Mouse (Mus musculus): Measurements from ENCODE around the gene Poc5. TPM values are rescaled to one million over a fixed set of nuclear protein-coding genes. Genes with fewer than 3 reads are reported as not detected.

Poc5 gene
- 30.0 TPM for polyA plus RNA-seq (2014; fragmentation: Illumina TruSeq; extraction: RNeasy Lipid Tissue Mini Kit (QIAGEN cat#74804); ENCODE audit: low read depth, low replicate concordance)

GRCm38 (mm10) chr13:96388042-96388888 lies at the start of gene Poc5:
TSS of gene Poc5 (plus strand) at chr13:96388294.

Other genes starting within 250 kb of the Poc5 start
- 1.3 TPM for gene Ankdd1b, start 82.9 kb downstream of the Poc5 start, polyA plus RNA-seq (2014; fragmentation: Illumina TruSeq; extraction: RNeasy Lipid Tissue Mini Kit (QIAGEN cat#74804); ENCODE audit: low read depth, low replicate concordance)
- not detected for gene Gm17622, start 102.4 kb downstream of the Poc5 start, polyA plus RNA-seq (2014; fragmentation: Illumina TruSeq; extraction: RNeasy Lipid Tissue Mini Kit (QIAGEN cat#74804); ENCODE audit: low read depth, low replicate concordance)
- 163 TPM for gene Polk, start 154.3 kb downstream of the Poc5 start, polyA plus RNA-seq (2014; fragmentation: Illumina TruSeq; extraction: RNeasy Lipid Tissue Mini Kit (QIAGEN cat#74804); ENCODE audit: low read depth, low replicate concordance)
- gene Col4a3bp, start 154.3 kb downstream of the Poc5 start, polyA plus RNA-seq (2014; fragmentation: Illumina TruSeq; extraction: RNeasy Lipid Tissue Mini Kit (QIAGEN cat#74804); ENCODE audit: low read depth, low replicate concordance) = 209 TPM